Mouse (Mus musculus) splenic B cell, adult 2 months (primary cell): ENCODE results near the gene Zfp114.

Experiments used
- DNase-seq: peaks from one replicate; pipeline ENCODE4 v3.0.0-alpha.2; 2011; ENCODE audit warnings: low read depth, low spot score
- H3K27me3 ChIP-seq: 2 replicates; pipeline ENCODE4 v1.6.1; 2012; ENCODE audit warnings: mild to moderate bottlenecking, low read length, moderate library complexity, mixed read lengths; ENCODE audit not compliant: control insufficient read depth, poor library complexity, insufficient read depth, severe bottlenecking
- H3K36me3 ChIP-seq: 2 replicates; pipeline ENCODE4 v1.6.1; 2012; ENCODE audit warnings: mild to moderate bottlenecking, low read length, moderate library complexity, mixed read lengths; ENCODE audit not compliant: control insufficient read depth, poor library complexity, insufficient read depth, severe bottlenecking

Gene Zfp114

GRCm38 (mm10) chr7:24208282-24208886, 33.5 kb downstream of the Zfp114 start:
- H3K27me3 ChIP-seq, result no peaks in the 10 kb centered on the region
- no peak for DNase-seq
- H3K36me3 ChIP-seq, result no peaks in the 10 kb centered on the region

GRCm38 (mm10) chr7:24210296-24210695, 35.4 kb downstream of the Zfp114 start:
- DNase-seq, result no peak
- H3K36me3 ChIP-seq, result no peaks in the 10 kb centered on the region

GRCm38 (mm10) chr7:24211343-24211742, 36.5 kb downstream of the Zfp114 start, which contains the start of gene Zfp111:
TSS of gene Zfp111 (minus strand) at chr7:24211443.
- Histone ChIP-seq H3K36me3 (no peaks in the 10 kb centered on the region), H3K27me3 (no peaks in the 10 kb centered on the region; the same call in 1 of the 2 replicates)
- DNase-seq, result no peak

More at GRCm38 (mm10) chr7:24210296-24210695, 35.4 kb downstream of the Zfp114 start:
- no peaks in the 10 kb centered on the region; the same call in 1 of the 2 replicates for H3K27me3 ChIP-seq
